Mouse (Mus musculus): ENCODE data around the gene Fmod.

- TF ChIP-seq CTCF (IDR thresholded peaks at IDR 0.05): no peak
- no peak for TF ChIP-seq POLR2A (IDR thresholded peaks at IDR 0.05; ENCODE audit: insufficient read depth, low read depth, low read length)
- TF ChIP-seq EP300 (IDR thresholded peaks at IDR 0.05; ENCODE audit: insufficient read depth, low read depth, low read length): no peak
Measured at GRCm38 (mm10) chr1:134061915-134062314, 24.9 kb downstream of the Fmod start.

Data from heart, adult 2 months (tissue).